In genomic region chr13:3359751-3360260, GRCm38 (mm10) we compare ENCODE assay signal across 8 mouse cellular contexts.
DNase-seq lines count a peak whose midpoint lies in the region; ATAC-seq and TF ChIP-seq lines count a peak whose summit lies in the region.
"Not testable (repeated sequence)": the region's sequence is repeated elsewhere in the genome, so short reads cannot be mapped to it uniquely, and the experiment has no call there.

No protein-coding gene starts in this region.

- H3K4me2 ChIP-seq in hindbrain, embryonic 15.5 days, result peak overlapping the region; percentile 97
- H3K4me2 ChIP-seq in midbrain, postnatal 0 days (ENCODE audit: low read depth, low read length, poor library complexity, severe bottlenecking), result peak overlapping the region; percentile 94

- not testable (repeated sequence) for TF ChIP-seq POLR2A in cortical plate, adult 2 months (IDR thresholded peaks at IDR 0.05; ENCODE audit: extremely low read depth, insufficient read depth, low read length); lung, adult 2 months (IDR thresholded peaks at IDR 0.05; ENCODE audit: borderline replicate concordance, extremely low read depth, low read depth, low read length)

- H3K9me3 ChIP-seq in hindbrain, embryonic 15.5 days; midbrain, postnatal 0 days (ENCODE audit: low read length): not testable (repeated sequence)

- H3K27ac ChIP-seq in cortical plate, adult 2 months (ENCODE audit: insufficient read depth, low read length); hindbrain, embryonic 15.5 days (replicated peaks); midbrain, postnatal 0 days (ENCODE audit: low read depth, low read length): not testable (repeated sequence)

- H3K4me3 ChIP-seq in cortical plate, adult 2 months (ENCODE audit: insufficient read depth, low read length), result peak overlapping the region; percentile 35; the same call in 1 of the 2 replicates
- H3K4me3 ChIP-seq in hindbrain, embryonic 15.5 days, result peak overlapping the region; percentile 51
- peak overlapping the region; percentile 19 for H3K4me3 ChIP-seq in lung, adult 2 months (replicated peaks; ENCODE audit: extremely low read depth, low read depth, low read length)
- peak overlapping the region; percentile 47 for H3K4me3 ChIP-seq in midbrain, postnatal 0 days (ENCODE audit: low read depth, low read length)

- not testable (repeated sequence) for ATAC-seq in hindbrain, embryonic 15.5 days (ENCODE audit: low FRiP score, low read depth); midbrain, postnatal 0 days (ENCODE audit: low FRiP score)

- H3K4me1 ChIP-seq in cortical plate, adult 2 months (ENCODE audit: control insufficient read depth, insufficient read depth, low read length); lung, adult 2 months (ENCODE audit: control insufficient read depth, insufficient read depth, low read length); midbrain, postnatal 0 days (ENCODE audit: insufficient read depth, low read length): not testable (repeated sequence)
- peaks cover 34% of the 10 kb centered on the region for H3K4me1 ChIP-seq in hindbrain, embryonic 15.5 days (replicated peaks)

- H3K27me3 ChIP-seq in hindbrain, embryonic 15.5 days, result peaks cover 55% of the 10 kb centered on the region
- peaks cover 33% of the 10 kb centered on the region for H3K27me3 ChIP-seq in midbrain, postnatal 0 days (ENCODE audit: insufficient read depth, low read length)

- DNase-seq in WW6 (ENCODE audit: low read depth, low spot score), result peak; percentile 9
- peak; percentile 9 to 18 for DNase-seq in gastrocnemius, postnatal 4 days (ENCODE audit: low spot score in 2 of 2)
- DNase-seq in kidney, postnatal 4 days, result peak; percentile 53 to 68
- DNase-seq in lung, adult 2 months, result peak; percentile 12
- DNase-seq in midbrain, postnatal 0 days (ENCODE audit: low spot score), result not testable (repeated sequence)
- peak; percentile 49 for DNase-seq in testis, postnatal 10 days (ENCODE audit: low spot score)

- not testable (repeated sequence) for H3K9ac ChIP-seq in hindbrain, embryonic 15.5 days; midbrain, postnatal 0 days (replicated peaks; ENCODE audit: low read length, poor library complexity, severe bottlenecking)

- H3K36me3 ChIP-seq in hindbrain, embryonic 15.5 days; midbrain, postnatal 0 days (ENCODE audit: insufficient read depth, low read length): not testable (repeated sequence)

- WGBS in hindbrain, embryonic 15.5 days, result 1% methylated on average over 35 of the region's 35 CpGs
- under 1% methylated on average over 35 of the region's 35 CpGs for WGBS in lung, adult 2 months
- under 1% methylated on average over 35 of the region's 35 CpGs for WGBS in midbrain, postnatal 0 days

- not testable (repeated sequence) for TF ChIP-seq CTCF in cortical plate, adult 2 months (IDR thresholded peaks at IDR 0.05; ENCODE audit: extremely low read depth, insufficient read depth, low read length); lung, adult 2 months (IDR thresholded peaks at IDR 0.05; ENCODE audit: insufficient read depth, low read length); midbrain, postnatal 0 days (IDR thresholded peaks at IDR 0.05)
